19 mouse cellular contexts compared by ENCODE assay signal in genomic region chr1:155006099-155006498, GRCm38 (mm10).
DNase-seq lines count a peak whose midpoint lies in the region; ATAC-seq lines count a peak whose summit lies in the region.
"Had no signal": no experiment of that assay in that cellular context is flagged by ENCODE, and none has a peak within 500 bp of the region (broad histone marks: within the 10 kb centered on the region; RNA-seq: fewer than 3 reads in every experiment).

No protein-coding gene starts in this region.

- no peak overlapping the region for H3K4me3 ChIP-seq in neural tube, embryonic 14.5 days (ENCODE audit: low read depth, low read length)
- H3K4me3 ChIP-seq: embryonic facial prominence, embryonic 13.5 days; forebrain, embryonic 10.5 days; heart, embryonic 13.5 days; hindbrain, embryonic 13.5 days; left cerebral cortex, adult 2 months; limb, embryonic 12.5 days; liver, embryonic 15.5 days; megakaryocyte, embryonic 14.5 days; midbrain, embryonic 12.5 days had no signal

- H3K9ac ChIP-seq in neural tube, embryonic 14.5 days (replicated peaks; ENCODE audit: low read depth, low read length) = no peak overlapping the region
- H3K9ac ChIP-seq: embryonic facial prominence, embryonic 13.5 days; heart, embryonic 13.5 days; hindbrain, embryonic 13.5 days; limb, embryonic 12.5 days; liver, embryonic 15.5 days; lung, embryonic 14.5 days; midbrain, embryonic 12.5 days had no signal

- WGBS in neural tube, embryonic 14.5 days = 87% methylated on average over 10 of the region's 10 CpGs

- no peak overlapping the region for H3K27ac ChIP-seq in neural tube, embryonic 14.5 days (ENCODE audit: low read depth, low read length)
- H3K27ac ChIP-seq: heart, embryonic 13.5 days; hindbrain, embryonic 13.5 days; left cerebral cortex, adult 2 months; limb, embryonic 12.5 days; liver, embryonic 15.5 days; midbrain, embryonic 12.5 days had no signal

- no peaks in the 10 kb centered on the region for H3K9me3 ChIP-seq in neural tube, embryonic 14.5 days (ENCODE audit: control insufficient read depth, low read length)
- H3K9me3 ChIP-seq: embryonic facial prominence, embryonic 13.5 days; forebrain, embryonic 10.5 days; G1E; heart, embryonic 13.5 days; hindbrain, embryonic 13.5 days; limb, embryonic 12.5 days; liver, embryonic 15.5 days; megakaryocyte, embryonic 14.5 days; midbrain, embryonic 12.5 days had no signal

- no peak for DNase-seq in frontal cortex, postnatal 25 days (ENCODE audit: low spot score in 2 of 2)
- peak; percentile 32 for DNase-seq in CD4-positive, CD25-positive, alpha-beta regulatory T cell, adult 2 months (ENCODE audit: low read depth, low spot score)
- no peak for DNase-seq in thymus, postnatal 25 days
- no peak for DNase-seq in right cerebral cortex, adult 18-20 months
- no peak for DNase-seq in gastrocnemius, adult 18-20 months (ENCODE audit: low spot score)

- no peaks in the 10 kb centered on the region for H3K4me1 ChIP-seq in neural tube, embryonic 14.5 days (ENCODE audit: control insufficient read depth, insufficient read depth, low read length)
- H3K4me1 ChIP-seq: embryonic facial prominence, embryonic 13.5 days; hindbrain, embryonic 13.5 days; limb, embryonic 12.5 days; liver, embryonic 15.5 days; midbrain, embryonic 12.5 days had no signal

- no peaks in the 10 kb centered on the region for H3K36me3 ChIP-seq in neural tube, embryonic 14.5 days (ENCODE audit: control insufficient read depth, insufficient read depth, low read length)
- H3K36me3 ChIP-seq: embryonic facial prominence, embryonic 13.5 days; forebrain, embryonic 10.5 days; G1E; heart, embryonic 13.5 days; hindbrain, embryonic 13.5 days; limb, embryonic 12.5 days; liver, embryonic 15.5 days; midbrain, embryonic 12.5 days had no signal

- ATAC-seq in frontal cortex, adult (ENCODE audit: low TSS enrichment) = 0 out of 2 replicates have a peak, but pooled peaks have one; percentile 2
- ATAC-seq in common myeloid progenitor, adult 5-6 weeks (replicated peaks; ENCODE audit: low read depth, poor library complexity, severe bottlenecking) = peak; percentile 23
- 0 out of 2 replicates have a peak, but pooled peaks have one; percentile 9 for ATAC-seq in neural tube, embryonic 14.5 days (ENCODE audit: low read depth)

- no peak overlapping the region for H3K4me2 ChIP-seq in neural tube, embryonic 14.5 days (ENCODE audit: low read depth, low read length)
- H3K4me2 ChIP-seq: heart, embryonic 13.5 days; hindbrain, embryonic 13.5 days; limb, embryonic 12.5 days; liver, embryonic 15.5 days; lung, embryonic 14.5 days; midbrain, embryonic 12.5 days had no signal

- no peaks in the 10 kb centered on the region for H3K27me3 ChIP-seq in neural tube, embryonic 14.5 days (ENCODE audit: control insufficient read depth, insufficient read depth, low read length)
